In genomic region chr5:29507013-29507412, GRCm38 (mm10) we compare ENCODE assay signal across 28 mouse cellular contexts. TPM values are rescaled to one million over a fixed set of nuclear protein-coding genes. Genes with fewer than 3 reads are reported as not detected.
A peak's percentile ranks its signal among the peaks of the same experiment; 100 is the strongest.
DNase-seq lines count a peak whose midpoint lies in the region; ATAC-seq and TF ChIP-seq lines count a peak whose summit lies in the region.
"Had no signal": no experiment of that assay in that cellular context is flagged by ENCODE, and none has a peak within 500 bp of the region (broad histone marks: within the 10 kb centered on the region; RNA-seq: fewer than 3 reads in every experiment).

No protein-coding gene starts in this region.

- intact Hi-C loops in heart, postnatal 10 days (cut with DNase I) = no loop called here

- no peaks in the 10 kb centered on the region for H3K9me3 ChIP-seq in lung, embryonic 14.5 days (ENCODE audit: low read depth, low read length)
- no peaks in the 10 kb centered on the region for H3K9me3 ChIP-seq in stomach, embryonic 16.5 days (replicated peaks; ENCODE audit: control insufficient read depth, low read length)
- H3K9me3 ChIP-seq: embryonic facial prominence, embryonic 15.5 days; forebrain, embryonic 10.5 days; G1E; hindbrain, embryonic 10.5 days had no signal

- no peak for TF ChIP-seq POLR2A in thymus, adult 2 months (IDR thresholded peaks at IDR 0.05; ENCODE audit: control insufficient read depth, extremely low read depth, insufficient read depth, low read length, poor library complexity)

- H3K9ac ChIP-seq in lung, embryonic 14.5 days = no peak overlapping the region
- H3K9ac ChIP-seq in stomach, embryonic 16.5 days (ENCODE audit: low read length) = no peak overlapping the region
- H3K9ac ChIP-seq: embryonic facial prominence, embryonic 15.5 days; hindbrain, embryonic 14.5 days had no signal

- TF ChIP-seq CTCF in lung, embryonic 14.5 days (IDR thresholded peaks at IDR 0.05; ENCODE audit: low read depth) = no peak
- TF ChIP-seq CTCF in thymus, adult 2 months (IDR thresholded peaks at IDR 0.05; ENCODE audit: borderline replicate concordance, control insufficient read depth, extremely low read depth, insufficient read depth, low read length, poor library complexity) = no peak

- peak; percentile 33 for DNase-seq in heart, adult 11 months
- no peak for DNase-seq in heart, postnatal 10 days
- DNase-seq in lung, embryonic 14.5 days = peak; percentile 6
- no peak for DNase-seq in lung, postnatal 36 days
- DNase-seq in MN1 (ENCODE audit: low spot score) = peak; percentile 60
- DNase-seq in thymus, adult 2 months = no peak
- DNase-seq: adrenal gland, postnatal 10 days; B cell, adult 2 months; cerebellum, adult 11 months; cerebellum, adult 8-10 months; cerebellum, postnatal 14 days; embryo, embryonic 11 days; gastrocnemius, postnatal 10 days; heart, adult 2 months had no signal

- 52% methylated on average over 3 of the region's 3 CpGs for WGBS in lung, embryonic 14.5 days
- WGBS in stomach, embryonic 16.5 days = 49% methylated on average over 3 of the region's 3 CpGs
- 69% methylated on average over 3 of the region's 3 CpGs for WGBS in thymus, adult 2 months

- H3K4me1 ChIP-seq in lung, embryonic 14.5 days (ENCODE audit: insufficient read depth) = no peaks in the 10 kb centered on the region
- no peaks in the 10 kb centered on the region for H3K4me1 ChIP-seq in stomach, embryonic 16.5 days (ENCODE audit: control insufficient read depth, insufficient read depth, low read length)
- H3K4me1 ChIP-seq in thymus, adult 2 months (replicated peaks; ENCODE audit: control insufficient read depth, insufficient read depth, low read length) = no peaks in the 10 kb centered on the region
- H3K4me1 ChIP-seq: embryonic facial prominence, embryonic 15.5 days; forebrain, embryonic 10.5 days; hindbrain, embryonic 10.5 days had no signal

- no peak overlapping the region for H3K4me3 ChIP-seq in lung, embryonic 14.5 days (ENCODE audit: low read depth, low read length)
- no peak overlapping the region for H3K4me3 ChIP-seq in stomach, embryonic 16.5 days (replicated peaks; ENCODE audit: low read length)
- H3K4me3 ChIP-seq in thymus, adult 2 months (ENCODE audit: control insufficient read depth, insufficient read depth, low read length) = no peak overlapping the region
- H3K4me3 ChIP-seq: embryonic facial prominence, embryonic 15.5 days; erythroblast, embryonic 14.5 days; forebrain, embryonic 10.5 days; heart, adult 2 months; hindbrain, embryonic 10.5 days had no signal

- no peak overlapping the region for H3K27ac ChIP-seq in lung, embryonic 14.5 days (ENCODE audit: low read depth)
- H3K27ac ChIP-seq in stomach, embryonic 16.5 days (ENCODE audit: low read length) = no peak overlapping the region
- no peak overlapping the region for H3K27ac ChIP-seq in thymus, adult 2 months (ENCODE audit: control insufficient read depth, insufficient read depth, low read length)
- H3K27ac ChIP-seq: embryonic facial prominence, embryonic 15.5 days; forebrain, embryonic 10.5 days; heart, adult 2 months; hindbrain, embryonic 10.5 days; hindbrain, embryonic 14.5 days had no signal

- no peak for ATAC-seq in lung, embryonic 14.5 days (ENCODE audit: insufficient read depth)
- ATAC-seq in stomach, embryonic 16.5 days (ENCODE audit: insufficient read depth, low FRiP score) = peak; percentile 65; the same call in 1 of the 2 replicates
- ATAC-seq: CD4-positive, CD25-positive, alpha-beta regulatory T cell, adult 4 months; forebrain, embryonic 14.5 days had no signal

- no peaks in the 10 kb centered on the region for H3K27me3 ChIP-seq in lung, embryonic 14.5 days (ENCODE audit: insufficient read depth, low read length)
- no peaks in the 10 kb centered on the region for H3K27me3 ChIP-seq in stomach, embryonic 16.5 days (ENCODE audit: control insufficient read depth, insufficient read depth, low read length)
- no peaks in the 10 kb centered on the region for H3K27me3 ChIP-seq in thymus, adult 2 months (ENCODE audit: control insufficient read depth, insufficient read depth, low read length)
- H3K27me3 ChIP-seq: embryonic facial prominence, embryonic 15.5 days had no signal

- H3K4me2 ChIP-seq in lung, embryonic 14.5 days = no peak overlapping the region
- H3K4me2 ChIP-seq in stomach, embryonic 16.5 days (ENCODE audit: low read depth, low read length) = no peak overlapping the region
- H3K4me2 ChIP-seq: embryonic facial prominence, embryonic 15.5 days; heart, embryonic 11.5 days; hindbrain, embryonic 14.5 days had no signal

- no peaks in the 10 kb centered on the region for H3K36me3 ChIP-seq in lung, embryonic 14.5 days (ENCODE audit: insufficient read depth)
- H3K36me3 ChIP-seq in stomach, embryonic 16.5 days (ENCODE audit: control insufficient read depth, insufficient read depth, low read length) = no peaks in the 10 kb centered on the region
- no peaks in the 10 kb centered on the region for H3K36me3 ChIP-seq in thymus, adult 2 months (ENCODE audit: control insufficient read depth, insufficient read depth, low read length)
- H3K36me3 ChIP-seq: embryonic facial prominence, embryonic 15.5 days; forebrain, embryonic 10.5 days; G1E; hindbrain, embryonic 10.5 days had no signal

RNA-seq across cellular contexts. Expression of gene Mnx1, which starts 28.7 kb away (rescaled TPM):
- total RNA-seq in heart, postnatal 10 days (2021) = not detected
- not detected in 2 replicates for polyA plus RNA-seq in lung, embryonic 14.5 days (2014; fragmentation: Nextera tagmentation; extraction: Ambion mirVana)
- polyA plus RNA-seq in stomach, embryonic 16.5 days (2015; fragmentation: Nextera tagmentation; extraction: Ambion mirVana) = 0.75 and 1.1 TPM in 2 replicates
- polyA plus RNA-seq in thymus, adult 2 months (2012; rRNA removed) = 0.08 TPM in 1 of 2 replicates, not detected in the other
- total RNA-seq: adrenal gland, postnatal 10 days; common myeloid progenitor, adult 5-6 weeks; G1E; gastrocnemius, postnatal 10 days; gastrocnemius, postnatal 4 days; heart, adult 2 months had no signal
- polyA plus RNA-seq: CD4-positive, CD25-positive, alpha-beta regulatory T cell, adult 4 months; embryonic facial prominence, embryonic 11.5 days; erythroblast, embryonic 14.5 days; forebrain, embryonic 10.5 days; forebrain, embryonic 14.5 days; G1E; heart, adult 2 months; heart, embryonic 11.5 days; heart, postnatal 0 days had no signal

Comparison
In these comparisons a context has a peak if more than half of its experiments do, and no peak if none do; other contexts are left out.
1. DNase-seq: peak in heart, adult 11 months (single experiment), lung, embryonic 14.5 days (single experiment) and MN1 (single experiment); none in heart, postnatal 10 days (0 of 2), lung, postnatal 36 days (single experiment) and thymus, adult 2 months (single experiment).